Comparison of ENCODE assay signal across 22 mouse cellular contexts in genomic region chr5:90881021-90881420, GRCm38 (mm10). TPM values are rescaled to one million over a fixed set of nuclear protein-coding genes. Genes with fewer than 3 reads are reported as not detected.
DNase-seq lines count a peak whose midpoint lies in the region; ATAC-seq and TF ChIP-seq lines count a peak whose summit lies in the region.
"Had no signal": no experiment of that assay in that cellular context is flagged by ENCODE, and none has a peak within 500 bp of the region (broad histone marks: within the 10 kb centered on the region; RNA-seq: fewer than 3 reads in every experiment).

No protein-coding gene starts in this region.

- H3K4me1 ChIP-seq in kidney, adult 2 months (ENCODE audit: control insufficient read depth, insufficient read depth, low read length) = peaks cover 6% of the 10 kb centered on the region
- no peaks in the 10 kb centered on the region for H3K4me1 ChIP-seq in kidney, embryonic 14.5 days (ENCODE audit: control insufficient read depth, insufficient read depth, low read length)
- peaks cover 24% of the 10 kb centered on the region for H3K4me1 ChIP-seq in bone marrow macrophage, adult 2 months (ENCODE audit: control insufficient read depth, insufficient read depth, low read length)
- H3K4me1 ChIP-seq: forebrain, embryonic 13.5 days; hindbrain, embryonic 10.5 days had no signal

- no peak overlapping the region for H3K27ac ChIP-seq in kidney, adult 2 months (ENCODE audit: insufficient read depth, low read depth, low read length)
- H3K27ac ChIP-seq in kidney, embryonic 14.5 days (ENCODE audit: low read depth, low read length) = no peak overlapping the region
- peak overlapping the region; percentile 32; the same call in 1 of the 2 replicates for H3K27ac ChIP-seq in bone marrow macrophage, adult 2 months (ENCODE audit: insufficient read depth, low read depth, low read length)
- H3K27ac ChIP-seq: forebrain, embryonic 13.5 days; hindbrain, embryonic 10.5 days; layer of hippocampus, adult 2 months; liver, embryonic 15.5 days had no signal

- peak; percentile 33 for DNase-seq in adrenal gland, postnatal 14 days
- DNase-seq in adrenal gland, adult 8-10 months = no peak
- peak; percentile 42 for DNase-seq in kidney, adult 2 months
- DNase-seq in 3T3-L1 (ENCODE audit: low read depth, low spot score) = peak; percentile 72
- no peak for DNase-seq in thymus, postnatal 10 days (ENCODE audit: low spot score in 2 of 2)
- no peak for DNase-seq in layer of hippocampus, postnatal 36 days
- DNase-seq: cerebellum, adult 8-10 months; kidney, adult 8-10 months; midbrain, embryonic 14.5 days; retina, postnatal 1 day had no signal

- WGBS in kidney, adult 2 months = 57% methylated on average over 4 of the region's 4 CpGs
- WGBS in kidney, embryonic 14.5 days = 89% methylated on average over 4 of the region's 4 CpGs

- H3K9me3 ChIP-seq in kidney, embryonic 14.5 days (ENCODE audit: control insufficient read depth, low read length) = no peaks in the 10 kb centered on the region
- H3K9me3 ChIP-seq: forebrain, embryonic 13.5 days; liver, embryonic 15.5 days; megakaryocyte, embryonic 14.5 days had no signal

- H3K36me3 ChIP-seq in kidney, adult 2 months (ENCODE audit: control insufficient read depth, insufficient read depth, low read length) = no peaks in the 10 kb centered on the region
- no peaks in the 10 kb centered on the region for H3K36me3 ChIP-seq in kidney, embryonic 14.5 days (ENCODE audit: control insufficient read depth, insufficient read depth, low read length)
- H3K36me3 ChIP-seq: hindbrain, embryonic 10.5 days; liver, embryonic 15.5 days had no signal

- TF ChIP-seq POLR2A in kidney, adult 2 months (IDR thresholded peaks at IDR 0.05; ENCODE audit: low read depth, low read length) = no peak
- no peak for TF ChIP-seq POLR2A in bone marrow macrophage, adult 2 months (IDR thresholded peaks at IDR 0.05; ENCODE audit: borderline replicate concordance, low read depth, low read length)

- no peak overlapping the region for H3K4me2 ChIP-seq in kidney, embryonic 14.5 days (replicated peaks; ENCODE audit: low read depth, low read length)
- H3K4me2 ChIP-seq: forebrain, embryonic 13.5 days; liver, embryonic 15.5 days had no signal

- H3K27me3 ChIP-seq in kidney, adult 2 months (replicated peaks; ENCODE audit: control insufficient read depth, insufficient read depth, low read length) = no peaks in the 10 kb centered on the region
- H3K27me3 ChIP-seq in kidney, embryonic 14.5 days (ENCODE audit: control insufficient read depth, insufficient read depth, low read length) = no peaks in the 10 kb centered on the region
- H3K27me3 ChIP-seq: CH12.LX; forebrain, embryonic 13.5 days; liver, embryonic 15.5 days; megakaryocyte, embryonic 14.5 days had no signal

- H3K9ac ChIP-seq in kidney, embryonic 14.5 days (ENCODE audit: low read depth, low read length) = no peak overlapping the region
- H3K9ac ChIP-seq: forebrain, embryonic 13.5 days; liver, embryonic 15.5 days had no signal

- TF ChIP-seq CTCF in kidney, adult 2 months (conservative IDR thresholded peaks at IDR 0.05; ENCODE audit: insufficient read depth, insufficient read length, low read depth, low read length) = no peak
- TF ChIP-seq CTCF in bone marrow macrophage, adult 2 months (IDR thresholded peaks at IDR 0.05; ENCODE audit: low read depth, low read length) = no peak

- no peak for ATAC-seq in kidney, embryonic 14.5 days (ENCODE audit: low FRiP score, low TSS enrichment)
- ATAC-seq: forebrain, embryonic 13.5 days had no signal

- H3K4me3 ChIP-seq in kidney, adult 2 months (ENCODE audit: insufficient read depth, low read depth, low read length) = no peak overlapping the region
- no peak overlapping the region for H3K4me3 ChIP-seq in kidney, embryonic 14.5 days (ENCODE audit: low read length)
- H3K4me3 ChIP-seq in bone marrow macrophage, adult 2 months (ENCODE audit: insufficient read depth, low read length) = no peak overlapping the region
- H3K4me3 ChIP-seq: forebrain, embryonic 13.5 days; hindbrain, embryonic 10.5 days; layer of hippocampus, adult 2 months; liver, embryonic 15.5 days had no signal

RNA-seq across cellular contexts. Expression of gene Cxcl1, which starts 10.0 kb away (rescaled TPM):
- 0.86 and 1.3 TPM in 2 replicates for total RNA-seq in adrenal gland, postnatal 14 days (2021)
- total RNA-seq in adrenal gland, adult 8-10 months (2022) = 1 to 10 TPM in 1 of 4 experiments, under 1 TPM in 3; 0.49 to 2.1 (median 0.67) TPM
- polyA plus RNA-seq in kidney, adult 2 months (2012; rRNA removed) = 0.69 and 1.6 TPM in 2 replicates
- 0.85 and 1.7 TPM in 2 replicates for polyA plus RNA-seq in kidney, embryonic 14.5 days (2014; fragmentation: Nextera tagmentation; extraction: Ambion mirVana)
- 0.59 and 1.4 TPM in 2 replicates for polyA plus RNA-seq in bone marrow macrophage, adult 2 months (2012; ENCODE audit: insufficient read depth, insufficient read length, missing spikeins)
- total RNA-seq in layer of hippocampus, postnatal 36 days (2021) = under 1 TPM; 0.37 to 0.68 TPM
- total RNA-seq: CH12.LX; layer of hippocampus, adult 2 months; left cerebral cortex, postnatal 25 days; MEL; neutrophil, adult 5-6 weeks had no signal
- polyA plus RNA-seq: forebrain, embryonic 13.5 days; hindbrain, embryonic 10.5 days; midbrain, embryonic 14.5 days had no signal

RNA-seq across cellular contexts. Expression of gene Cxcl2, which starts 22.6 kb away (rescaled TPM):
- total RNA-seq in adrenal gland, postnatal 14 days (2021) = 0.30 TPM in 1 of 2 replicates, not detected in the other
- 1 to 10 TPM in 1 of 4 experiments, under 1 TPM in 3; 0.22 to 1.1 (median 0.62) TPM for total RNA-seq in adrenal gland, adult 8-10 months (2022)
- polyA plus RNA-seq in kidney, adult 2 months (2012; rRNA removed) = 0.42 and 1.1 TPM in 2 replicates
- polyA plus RNA-seq in kidney, embryonic 14.5 days (2014; fragmentation: Nextera tagmentation; extraction: Ambion mirVana) = 0.13 TPM in 1 of 2 replicates, not detected in the other
- polyA plus RNA-seq in bone marrow macrophage, adult 2 months (2012; ENCODE audit: insufficient read depth, insufficient read length, missing spikeins) = 7.4 and 7.7 TPM in 2 replicates
- total RNA-seq in layer of hippocampus, postnatal 36 days (2021) = not detected
- total RNA-seq: layer of hippocampus, adult 2 months; left cerebral cortex, postnatal 25 days; MEL had no signal
- polyA plus RNA-seq: forebrain, embryonic 13.5 days; hindbrain, embryonic 10.5 days; liver, embryonic 15.5 days; midbrain, embryonic 14.5 days; stomach, embryonic 16.5 days had no signal

RNA-seq across cellular contexts. Expression of gene Mthfd2l, which starts 49.9 kb away (rescaled TPM):
- 15.3 and 16.7 TPM in 2 replicates for total RNA-seq in adrenal gland, postnatal 14 days (2021)
- total RNA-seq in adrenal gland, adult 8-10 months (2022) = 10 to 100 TPM; 15.7 to 20.5 (median 18.5) TPM
- 23.4 and 45.0 TPM in 2 replicates for polyA plus RNA-seq in kidney, adult 2 months (2012; rRNA removed)
- 59.5 and 72.7 TPM in 2 replicates for polyA plus RNA-seq in kidney, embryonic 14.5 days (2014; fragmentation: Nextera tagmentation; extraction: Ambion mirVana)
- 8.1 and 9.0 TPM in 2 replicates for polyA plus RNA-seq in bone marrow macrophage, adult 2 months (2012; ENCODE audit: insufficient read depth, insufficient read length, missing spikeins)
- total RNA-seq in layer of hippocampus, postnatal 36 days (2021) = 10 to 100 TPM; 18.8 to 21.8 TPM
- total RNA-seq: MEL had no signal

Comparison
In these comparisons a context has a peak if more than half of its experiments do, and no peak if none do; other contexts are left out.
1. DNase-seq: peak in adrenal gland, postnatal 14 days (single experiment), kidney, adult 2 months (single experiment) and 3T3-L1 (single experiment); none in adrenal gland, adult 8-10 months (single experiment), thymus, postnatal 10 days (0 of 2) and layer of hippocampus, postnatal 36 days (0 of 2).